Mouse (Mus musculus) forebrain, embryonic 14.5 days (tissue): ENCODE data around the gene Vmn1r213. TPM values are rescaled to one million over a fixed set of nuclear protein-coding genes. Genes with fewer than 3 reads are reported as not detected.

Source experiments
- polyA plus RNA-seq: library from polyadenylated mRNA; unstranded; fragments of >200 nt; fragmentation: Nextera tagmentation; extraction: Ambion mirVana; gene quantifications from 2 replicates; pipeline ENCODE4 v1.2.1, GENCODE M21; 2014

Vmn1r213 gene
- polyA plus RNA-seq, 1 experiment from 2014 or later: not detected

Other genes starting within 250 kb of the Vmn1r213 start
- gene Vmn1r208, start 230.3 kb upstream of the Vmn1r213 start, polyA plus RNA-seq: not detected in 2 replicates
- not detected in 2 replicates for gene Vmn1r209, start 198.0 kb upstream of the Vmn1r213 start, polyA plus RNA-seq
- not detected in 2 replicates for gene Vmn1r210, start 176.3 kb upstream of the Vmn1r213 start, polyA plus RNA-seq
- gene Vmn1r211, start 150.1 kb upstream of the Vmn1r213 start, polyA plus RNA-seq: not detected in 2 replicates
- gene Vmn1r212, start 123.5 kb upstream of the Vmn1r213 start, polyA plus RNA-seq: not detected in 2 replicates
- gene Vmn1r214, start 22.8 kb downstream of the Vmn1r213 start, polyA plus RNA-seq: not detected in 2 replicates
- gene Vmn1r215, start 60.4 kb downstream of the Vmn1r213 start, polyA plus RNA-seq: not detected in 2 replicates
- gene Vmn1r217, start 110.6 kb downstream of the Vmn1r213 start, polyA plus RNA-seq: not detected in 2 replicates
- not detected in 2 replicates for gene Vmn1r218, start 125.5 kb downstream of the Vmn1r213 start, polyA plus RNA-seq
- not detected in 2 replicates for gene Vmn1r219, start 151.7 kb downstream of the Vmn1r213 start, polyA plus RNA-seq
- not detected in 2 replicates for gene Vmn1r220, start 180.3 kb downstream of the Vmn1r213 start, polyA plus RNA-seq
- gene Vmn1r221, start 206.5 kb downstream of the Vmn1r213 start, polyA plus RNA-seq: not detected in 2 replicates
- not detected in 2 replicates for gene Vmn1r222, start 228.3 kb downstream of the Vmn1r213 start, polyA plus RNA-seq
- not detected in 2 replicates for gene Vmn1r223, start 239.5 kb downstream of the Vmn1r213 start, polyA plus RNA-seq